Mouse (Mus musculus): Measurements from ENCODE around the gene Ppp2r5e. TPM values are rescaled to one million over a fixed set of nuclear protein-coding genes. Genes with fewer than 3 reads are reported as not detected.
A peak's percentile ranks its signal among the peaks of the same experiment; 100 is the strongest.

Ppp2r5e gene
- polyA plus RNA-seq, 1 experiment = 22.2 TPM

DNA sequence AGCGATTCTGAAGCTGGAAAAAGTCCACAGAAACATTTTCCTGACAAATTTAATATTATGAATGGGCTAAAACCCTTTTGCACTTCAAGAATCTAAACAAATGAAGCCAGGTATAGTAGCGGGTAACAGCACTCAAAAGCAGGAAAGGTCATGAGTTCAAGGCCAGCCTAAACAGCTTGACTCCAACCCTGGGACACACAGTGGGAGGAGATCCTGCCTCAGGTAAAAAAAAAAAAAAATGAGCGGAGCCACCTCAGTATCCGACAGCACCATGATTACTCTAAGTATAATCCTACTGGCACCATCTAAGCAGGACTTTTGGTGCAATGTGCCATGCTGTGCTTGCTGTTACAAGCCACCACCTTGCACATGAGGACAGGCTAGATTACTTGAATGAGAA is 2.2 kb downstream of the Ppp2r5e start:
- Histone ChIP-seq H3K4me3 (ENCODE audit: control insufficient read depth, insufficient read depth, low read length) (no peak overlapping the region), H3K4me1 (replicated peaks; ENCODE audit: control insufficient read depth, insufficient read depth, low read length) (peaks cover 5% of the 10 kb centered on the region), H3K36me3 (ENCODE audit: control insufficient read depth, insufficient read depth, low read length) (peaks cover 23% of the 10 kb centered on the region), H3K27ac (ENCODE audit: control insufficient read depth, insufficient read depth, low read length) (no peak overlapping the region), H3K27me3 (ENCODE audit: control insufficient read depth, insufficient read depth, low read length) (no peaks in the 10 kb centered on the region)
- DNase-seq = no peak
- no peak for TF ChIP-seq CTCF (IDR thresholded peaks at IDR 0.05; ENCODE audit: borderline replicate concordance, control insufficient read depth, extremely low read depth, insufficient read depth, low read length, poor library complexity)
- no peak for TF ChIP-seq POLR2A (IDR thresholded peaks at IDR 0.05; ENCODE audit: control insufficient read depth, extremely low read depth, insufficient read depth, low read length, poor library complexity)
- 99% methylated on average over 4 of the region's 4 CpGs for WGBS

GRCm38 (mm10) chr12:75587501-75587900 is 8.5 kb downstream of the Ppp2r5e start:
- Histone ChIP-seq H3K4me1 (replicated peaks; ENCODE audit: control insufficient read depth, insufficient read depth, low read length) (no peaks in the 10 kb centered on the region), H3K4me3 (ENCODE audit: control insufficient read depth, insufficient read depth, low read length) (no peak overlapping the region), H3K36me3 (ENCODE audit: control insufficient read depth, insufficient read depth, low read length) (peaks cover 26% of the 10 kb centered on the region)

GRCm38 (mm10) chr12:75583776-75584175 is 12.3 kb downstream of the Ppp2r5e start:
- no peaks in the 10 kb centered on the region for H3K27me3 ChIP-seq (ENCODE audit: control insufficient read depth, insufficient read depth, low read length)
- H3K36me3 ChIP-seq (ENCODE audit: control insufficient read depth, insufficient read depth, low read length) = peaks cover 9% of the 10 kb centered on the region; the same call in 1 of the 2 replicates
- no peak overlapping the region for H3K4me3 ChIP-seq (ENCODE audit: control insufficient read depth, insufficient read depth, low read length)
- no peak for DNase-seq
- WGBS = 92% methylated on average over 3 of the region's 3 CpGs
- no peak overlapping the region for H3K27ac ChIP-seq (ENCODE audit: control insufficient read depth, insufficient read depth, low read length)
- no peak for TF ChIP-seq CTCF (IDR thresholded peaks at IDR 0.05; ENCODE audit: borderline replicate concordance, control insufficient read depth, extremely low read depth, insufficient read depth, low read length, poor library complexity)
- TF ChIP-seq POLR2A (IDR thresholded peaks at IDR 0.05; ENCODE audit: control insufficient read depth, extremely low read depth, insufficient read depth, low read length, poor library complexity) = no peak
- H3K4me1 ChIP-seq (replicated peaks; ENCODE audit: control insufficient read depth, insufficient read depth, low read length) = no peaks in the 10 kb centered on the region

More at GRCm38 (mm10) chr12:75587501-75587900, 8.5 kb downstream of the Ppp2r5e start:
- no peak for DNase-seq
- TF ChIP-seq CTCF (IDR thresholded peaks at IDR 0.05; ENCODE audit: borderline replicate concordance, control insufficient read depth, extremely low read depth, insufficient read depth, low read length, poor library complexity) (no peak), POLR2A (IDR thresholded peaks at IDR 0.05; ENCODE audit: control insufficient read depth, extremely low read depth, insufficient read depth, low read length, poor library complexity) (no peak)
- no peaks in the 10 kb centered on the region for H3K27me3 ChIP-seq (ENCODE audit: control insufficient read depth, insufficient read depth, low read length)
- no peak overlapping the region for H3K27ac ChIP-seq (ENCODE audit: control insufficient read depth, insufficient read depth, low read length)

DNA sequence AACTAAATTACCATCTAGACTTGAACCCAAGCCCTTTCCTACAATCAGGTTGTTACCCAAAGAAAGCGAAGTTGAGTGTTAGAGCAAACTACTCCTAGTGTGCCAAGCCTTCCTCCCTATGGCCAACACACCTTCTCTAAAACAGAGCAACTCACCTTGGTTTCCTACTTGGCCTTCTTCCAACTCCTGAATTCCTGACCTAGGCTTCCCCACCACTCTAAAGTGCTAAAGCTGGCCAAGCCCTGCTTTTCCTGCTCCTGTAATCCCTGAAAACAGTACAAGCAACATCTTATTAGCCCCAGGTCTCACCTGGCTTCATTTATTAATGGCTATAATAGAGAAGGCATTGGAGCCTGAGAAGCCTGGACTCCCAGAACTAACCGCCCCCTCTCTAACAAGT is 17.0 kb downstream of the Ppp2r5e start:
- TF ChIP-seq POLR2A (IDR thresholded peaks at IDR 0.05; ENCODE audit: control insufficient read depth, extremely low read depth, insufficient read depth, low read length, poor library complexity) (no peak), CTCF (IDR thresholded peaks at IDR 0.05; ENCODE audit: borderline replicate concordance, control insufficient read depth, extremely low read depth, insufficient read depth, low read length, poor library complexity) (no peak)
- Histone ChIP-seq H3K27ac (ENCODE audit: control insufficient read depth, insufficient read depth, low read length) (no peak overlapping the region), H3K36me3 (ENCODE audit: control insufficient read depth, insufficient read depth, low read length) (no peaks in the 10 kb centered on the region; the same call in 1 of the 2 replicates), H3K4me1 (replicated peaks; ENCODE audit: control insufficient read depth, insufficient read depth, low read length) (no peaks in the 10 kb centered on the region), H3K4me3 (ENCODE audit: control insufficient read depth, insufficient read depth, low read length) (no peak overlapping the region), H3K27me3 (ENCODE audit: control insufficient read depth, insufficient read depth, low read length) (no peaks in the 10 kb centered on the region)
- DNase-seq = no peak
- 95% methylated on average over 2 of the region's 2 CpGs for WGBS

- Histone ChIP-seq H3K4me3 (ENCODE audit: control insufficient read depth, insufficient read depth, low read length) (no peak overlapping the region), H3K27ac (ENCODE audit: control insufficient read depth, insufficient read depth, low read length) (no peak overlapping the region), H3K27me3 (ENCODE audit: control insufficient read depth, insufficient read depth, low read length) (no peaks in the 10 kb centered on the region), H3K36me3 (ENCODE audit: control insufficient read depth, insufficient read depth, low read length) (no peaks in the 10 kb centered on the region; the same call in 1 of the 2 replicates), H3K4me1 (replicated peaks; ENCODE audit: control insufficient read depth, insufficient read depth, low read length) (no peaks in the 10 kb centered on the region)
- 94% methylated on average over 5 of the region's 5 CpGs for WGBS
- DNase-seq = no peak
- TF ChIP-seq POLR2A (IDR thresholded peaks at IDR 0.05; ENCODE audit: control insufficient read depth, extremely low read depth, insufficient read depth, low read length, poor library complexity) = no peak
- no peak for TF ChIP-seq CTCF (IDR thresholded peaks at IDR 0.05; ENCODE audit: borderline replicate concordance, control insufficient read depth, extremely low read depth, insufficient read depth, low read length, poor library complexity)
These were observed 18.8 kb downstream of the Ppp2r5e start for GRCm38 (mm10) chr12:75577255-75577654.

DNA sequence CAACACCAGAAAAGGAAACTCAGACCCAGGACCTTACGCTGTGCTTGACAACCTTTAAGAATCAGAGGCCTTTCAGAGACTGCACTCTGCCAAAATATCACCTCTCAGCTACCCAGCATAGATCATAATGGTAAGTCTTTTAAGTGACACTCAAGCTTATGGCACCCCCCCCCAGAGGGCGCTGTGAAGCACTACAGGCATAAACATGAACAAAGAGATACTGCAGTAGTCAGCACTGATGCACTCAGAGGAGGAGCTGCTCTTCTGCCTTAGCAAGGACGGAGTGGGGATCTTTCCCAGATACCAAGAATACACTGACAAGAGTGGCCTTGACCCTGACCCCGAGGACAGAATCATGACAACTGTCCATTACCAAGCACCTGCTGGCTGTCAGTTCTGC is 23.8 kb downstream of the Ppp2r5e start:
- H3K27ac ChIP-seq (ENCODE audit: control insufficient read depth, insufficient read depth, low read length) = no peak overlapping the region
- H3K4me3 ChIP-seq (ENCODE audit: control insufficient read depth, insufficient read depth, low read length) = no peak overlapping the region
- 71% methylated on average over 4 of the region's 4 CpGs for WGBS
- H3K27me3 ChIP-seq (ENCODE audit: control insufficient read depth, insufficient read depth, low read length) = no peaks in the 10 kb centered on the region
- no peak for TF ChIP-seq CTCF (IDR thresholded peaks at IDR 0.05; ENCODE audit: borderline replicate concordance, control insufficient read depth, extremely low read depth, insufficient read depth, low read length, poor library complexity)
- no peak for TF ChIP-seq POLR2A (IDR thresholded peaks at IDR 0.05; ENCODE audit: control insufficient read depth, extremely low read depth, insufficient read depth, low read length, poor library complexity)
- peak; percentile 70 for DNase-seq
- H3K4me1 ChIP-seq (replicated peaks; ENCODE audit: control insufficient read depth, insufficient read depth, low read length) = no peaks in the 10 kb centered on the region
- H3K36me3 ChIP-seq (ENCODE audit: control insufficient read depth, insufficient read depth, low read length) = no peaks in the 10 kb centered on the region

DNA sequence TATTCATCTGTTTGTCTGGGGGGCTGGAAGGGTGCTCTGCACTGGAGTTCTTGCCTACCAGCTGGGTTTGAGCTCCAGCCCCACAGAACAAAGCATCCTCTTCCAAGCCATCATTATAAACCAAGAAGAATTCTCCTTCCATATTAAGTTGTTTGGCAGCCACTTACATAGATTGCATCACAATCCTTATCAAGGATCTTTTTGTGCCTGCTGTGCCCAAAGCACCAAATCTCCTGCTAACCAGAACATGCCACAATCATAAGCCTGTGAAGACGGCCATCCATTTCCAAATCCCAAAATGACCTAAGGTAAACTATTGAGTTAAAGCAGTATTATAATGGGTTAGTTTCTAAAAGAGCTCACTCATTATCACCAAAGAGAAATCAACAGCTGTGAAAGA is 25.9 kb downstream of the Ppp2r5e start:
- WGBS = 89% methylated on average over 1 of the region's 1 CpGs
- Histone ChIP-seq H3K27ac (ENCODE audit: control insufficient read depth, insufficient read depth, low read length) (no peak overlapping the region), H3K4me3 (ENCODE audit: control insufficient read depth, insufficient read depth, low read length) (no peak overlapping the region), H3K36me3 (ENCODE audit: control insufficient read depth, insufficient read depth, low read length) (no peaks in the 10 kb centered on the region), H3K4me1 (replicated peaks; ENCODE audit: control insufficient read depth, insufficient read depth, low read length) (no peaks in the 10 kb centered on the region), H3K27me3 (ENCODE audit: control insufficient read depth, insufficient read depth, low read length) (no peaks in the 10 kb centered on the region)
- DNase-seq = no peak
- TF ChIP-seq POLR2A (IDR thresholded peaks at IDR 0.05; ENCODE audit: control insufficient read depth, extremely low read depth, insufficient read depth, low read length, poor library complexity) = no peak

Measured in thymus, adult 2 months (tissue).